Mouse (Mus musculus) myocyte (in vitro differentiated cells): Measurements from ENCODE around the gene Olfr1378.

ENCODE experiments used
- CEBPB ChIP-seq: IDR thresholded peaks from 2 replicates; pipeline ENCODE4 v1.6.1; 2011; ENCODE audit warnings: mild to moderate bottlenecking, moderate library complexity; ENCODE audit not compliant: poor library complexity, insufficient read depth, severe bottlenecking
- MAX ChIP-seq: IDR thresholded peaks from one replicate; pipeline ENCODE4 v1.6.1; 2011; ENCODE audit warnings: low read depth, mild to moderate bottlenecking, control low read depth
- MYOD1 ChIP-seq, 3 experiments: IDR thresholded peaks; one replicate each; pipeline ENCODE4 v1.6.1; 2011; ENCODE audit warnings: control low read depth in 2 of 3, low read depth in 2 of 3, mild to moderate bottlenecking in 2 of 3, moderate library complexity in 1 of 3; ENCODE audit not compliant: insufficient read length in 2 of 3, control insufficient read depth in 1 of 3
- POLR2A ChIP-seq: IDR thresholded peaks from one replicate; pipeline ENCODE4 v1.6.1; 2011; ENCODE audit warnings: low read depth, mild to moderate bottlenecking, control low read depth, moderate library complexity; ENCODE audit not compliant: insufficient read length
- POLR2AphosphoS2 ChIP-seq: IDR thresholded peaks from one replicate; pipeline ENCODE4 v1.6.1; 2011; ENCODE audit warnings: low read depth, control low read depth; ENCODE audit not compliant: insufficient read length
- SRF ChIP-seq: IDR thresholded peaks from one replicate; pipeline ENCODE4 v1.6.1; 2011; ENCODE audit warnings: low read depth; ENCODE audit not compliant: control insufficient read depth, insufficient read length
- USF1 ChIP-seq: IDR thresholded peaks from one replicate; pipeline ENCODE4 v1.6.1; 2011; ENCODE audit warnings: low read depth, mild to moderate bottlenecking, control low read depth, moderate library complexity

DNA sequence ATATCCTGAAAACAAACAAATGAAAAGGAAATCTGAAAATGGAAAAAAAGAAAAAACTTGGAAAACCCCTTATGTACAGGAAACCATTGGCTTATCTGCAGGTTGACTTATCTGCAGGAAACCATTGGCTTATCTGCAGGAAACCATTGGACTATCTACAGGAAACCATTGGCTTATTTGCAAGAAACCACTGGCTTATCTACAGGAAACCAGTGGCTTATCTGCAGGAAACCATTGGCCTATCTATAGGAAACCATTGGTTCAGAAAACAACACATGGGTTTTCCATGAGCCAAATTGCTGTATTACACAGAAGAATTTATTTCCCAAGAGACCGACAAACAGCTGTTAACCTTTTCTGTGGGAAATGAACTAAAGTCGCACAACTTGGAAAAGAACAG is 1.4 kb upstream of the Olfr1378 start:
- TF ChIP-seq USF1, result no peak
- no peak for TF ChIP-seq SRF
- TF ChIP-seq POLR2A, result no peak
- TF ChIP-seq POLR2AphosphoS2, result no peak
- TF ChIP-seq MAX, result no peak
- TF ChIP-seq CEBPB, result no peak
- no peak for TF ChIP-seq MYOD1 (IDR thresholded peaks at IDR 0.05; ENCODE audit: control insufficient read depth in 1 of 3, insufficient read length in 2 of 3, low read depth in 2 of 3)
